Mouse (Mus musculus) T-helper 2 cell (primary cell): ENCODE results near the gene Pdia3.
"Not testable (repeated sequence)": the region's sequence is repeated elsewhere in the genome, so short reads cannot be mapped to it uniquely, and the experiment has no call there.

ENCODE experiments used
- in situ Hi-C: fragments of 300-600 bp; cut with MboI, MseI; formaldehyde crosslinking; loops from one replicate; pipeline ENCODE4 v1.15.1; 2025; ENCODE audit warnings: high pct_unique_total_duplicates

Gene Pdia3

GRCm38 (mm10) chr2:121475306-121475705, 61.7 kb downstream of the Pdia3 start:
- in situ Hi-C loops, result not testable (repeated sequence)

GRCm38 (mm10) chr2:121477491-121478266, 64.1 kb downstream of the Pdia3 start:
- in situ Hi-C loops, result no loop called here

GRCm38 (mm10) chr2:121480498-121480897, 66.9 kb downstream of the Pdia3 start:
- in situ Hi-C loops, result no loop called here

GRCm38 (mm10) chr2:121480916-121481315, 67.3 kb downstream of the Pdia3 start:
- in situ Hi-C loops, result not testable (repeated sequence)

DNA sequence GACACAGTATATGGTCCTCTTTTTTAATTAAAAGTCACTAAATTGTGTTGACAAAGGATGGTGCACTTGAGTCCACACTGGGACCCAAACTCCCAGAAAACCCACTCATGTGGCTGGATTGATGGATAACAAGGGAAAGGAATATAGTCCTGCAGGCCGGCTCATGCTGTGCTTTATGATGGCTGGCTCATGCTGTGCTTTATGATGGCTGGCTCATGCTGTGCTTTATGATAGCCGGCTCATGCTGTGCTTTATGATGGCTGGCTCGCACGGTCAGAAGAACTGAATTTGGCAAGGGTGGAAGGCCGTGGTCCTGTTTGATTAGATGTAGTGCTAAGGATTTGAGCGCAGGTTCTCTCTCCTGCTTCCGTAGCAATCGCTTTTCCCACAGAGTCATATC, 70.0 kb downstream of the Pdia3 start:
- in situ Hi-C loops, result no loop called here

DNA sequence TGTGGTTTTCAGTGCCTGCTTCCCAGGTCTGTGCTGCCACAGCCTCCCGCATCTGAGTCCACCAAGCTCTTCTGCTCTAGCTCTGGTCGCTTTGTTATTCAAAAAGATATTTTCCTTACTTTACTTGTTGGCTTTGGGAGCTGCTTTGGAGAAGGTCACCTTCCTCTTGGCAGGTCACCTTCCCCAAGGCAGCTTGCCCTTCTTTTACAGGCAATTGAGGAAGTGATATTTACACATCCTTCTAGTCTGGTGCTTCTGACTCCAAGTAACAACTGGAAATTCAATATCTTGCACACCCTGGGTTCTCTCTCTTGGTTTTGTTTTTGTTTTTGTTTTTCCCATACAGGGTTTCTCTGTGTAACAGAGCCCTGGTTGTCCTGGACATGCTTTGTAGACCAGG, 70.8 kb downstream of the Pdia3 start:
- in situ Hi-C loops, result not testable (repeated sequence)
